Mouse (Mus musculus): ENCODE results near the gene Trmu. TPM values are rescaled to one million over a fixed set of nuclear protein-coding genes. Genes with fewer than 3 reads are reported as not detected.

Trmu gene
- total and polyA plus RNA-seq, 2 experiments = 10.1 to 17.0 TPM

DNA sequence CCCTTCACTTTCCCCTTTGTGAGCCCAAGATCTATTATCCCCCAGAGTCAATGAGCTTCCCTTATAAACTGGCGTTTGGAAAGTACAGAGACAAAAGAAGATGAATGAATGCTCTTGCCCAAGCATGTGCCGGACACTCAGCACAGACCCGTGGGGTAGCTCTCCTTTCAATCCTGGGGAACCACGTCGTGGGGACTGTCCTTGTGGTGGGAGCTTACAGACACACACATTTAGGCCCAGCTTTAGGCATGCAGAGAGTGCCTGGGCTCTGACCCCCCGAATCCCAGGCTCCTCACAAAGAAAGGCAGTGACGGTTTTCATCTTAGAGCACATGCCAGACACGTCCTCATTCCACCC is 40.8 kb downstream of the Trmu start:
- DNase-seq (ENCODE audit: extremely low read depth, low read depth, low spot score) = no peak
- H3K4me3 ChIP-seq (ENCODE audit: insufficient read depth, low read depth, low read length) = no peak overlapping the region
- WGBS = 90% methylated on average over 8 of the region's 8 CpGs
- H3K36me3 ChIP-seq (ENCODE audit: control insufficient read depth, insufficient read depth, low read length) = peaks cover 15% of the 10 kb centered on the region; the same call in 1 of the 2 replicates
- no peaks in the 10 kb centered on the region for H3K4me1 ChIP-seq (ENCODE audit: control insufficient read depth, insufficient read depth, low read length)
- H3K27ac ChIP-seq (replicated peaks; ENCODE audit: insufficient read depth, low read depth, low read length) = no peak overlapping the region
- TF ChIP-seq POLR2A (IDR thresholded peaks at IDR 0.05; ENCODE audit: extremely low read depth, insufficient read depth, low read length) (no peak), CTCF (IDR thresholded peaks at IDR 0.05; ENCODE audit: low read depth, low read length) (no peak)
- H3K27me3 ChIP-seq (ENCODE audit: control insufficient read depth, insufficient read depth, low read length) = no peaks in the 10 kb centered on the region
- H3K9ac ChIP-seq (ENCODE audit: low read depth, low read length) = no peak overlapping the region
- H3K79me2 ChIP-seq (ENCODE audit: control insufficient read depth, insufficient read depth, low read length) = no peaks in the 10 kb centered on the region

- DNase-seq (ENCODE audit: extremely low read depth, low read depth, low spot score) = no peak
- Histone ChIP-seq H3K79me2 (ENCODE audit: control insufficient read depth, insufficient read depth, low read length) (no peaks in the 10 kb centered on the region), H3K9ac (ENCODE audit: low read depth, low read length) (no peak overlapping the region), H3K4me1 (ENCODE audit: control insufficient read depth, insufficient read depth, low read length) (no peaks in the 10 kb centered on the region), H3K4me3 (ENCODE audit: insufficient read depth, low read depth, low read length) (no peak overlapping the region), H3K27ac (replicated peaks; ENCODE audit: insufficient read depth, low read depth, low read length) (no peak overlapping the region), H3K36me3 (ENCODE audit: control insufficient read depth, insufficient read depth, low read length) (peaks cover 15% of the 10 kb centered on the region; the same call in 1 of the 2 replicates), H3K27me3 (ENCODE audit: control insufficient read depth, insufficient read depth, low read length) (no peaks in the 10 kb centered on the region)
- 92% methylated on average over 11 of the region's 11 CpGs for WGBS
- TF ChIP-seq CTCF (IDR thresholded peaks at IDR 0.05; ENCODE audit: low read depth, low read length) (no peak), POLR2A (IDR thresholded peaks at IDR 0.05; ENCODE audit: extremely low read depth, insufficient read depth, low read length) (no peak)
Measured at GRCm38 (mm10) chr15:85921855-85922254, 42.7 kb downstream of the Trmu start.

DNA sequence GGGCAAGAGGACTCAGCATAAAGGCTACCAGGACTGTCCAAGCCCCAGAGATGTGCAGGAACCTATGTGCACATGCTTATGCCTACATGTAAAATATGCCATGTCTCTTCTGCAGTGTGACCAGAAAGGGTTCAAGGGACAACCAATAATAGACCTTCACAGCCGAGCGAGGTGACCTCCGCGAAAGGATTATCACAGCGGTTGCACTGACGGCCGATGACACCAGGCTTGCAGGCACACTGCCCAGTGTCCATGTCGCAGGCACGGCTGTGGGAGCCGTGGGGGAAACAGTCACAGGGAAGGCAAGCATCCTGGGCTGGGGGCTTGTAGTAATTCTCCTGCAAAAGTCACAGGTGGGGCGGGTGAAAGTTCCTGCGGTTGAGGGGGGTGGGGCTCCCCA is 49.0 kb downstream of the Trmu start:
- peaks cover 6% of the 10 kb centered on the region; the same call in 1 of the 2 replicates for H3K36me3 ChIP-seq (ENCODE audit: control insufficient read depth, insufficient read depth, low read length)
- no peaks in the 10 kb centered on the region for H3K4me1 ChIP-seq (ENCODE audit: control insufficient read depth, insufficient read depth, low read length)
- H3K79me2 ChIP-seq (ENCODE audit: control insufficient read depth, insufficient read depth, low read length) = no peaks in the 10 kb centered on the region
- H3K27me3 ChIP-seq (ENCODE audit: control insufficient read depth, insufficient read depth, low read length) = no peaks in the 10 kb centered on the region
- no peak overlapping the region for H3K4me3 ChIP-seq (ENCODE audit: insufficient read depth, low read depth, low read length)
- no peak for TF ChIP-seq POLR2A (IDR thresholded peaks at IDR 0.05; ENCODE audit: extremely low read depth, insufficient read depth, low read length)
- TF ChIP-seq CTCF (IDR thresholded peaks at IDR 0.05; ENCODE audit: low read depth, low read length) = no peak
- H3K9ac ChIP-seq (ENCODE audit: low read depth, low read length) = no peak overlapping the region
- 29% methylated on average over 12 of the region's 12 CpGs for WGBS
- DNase-seq (ENCODE audit: extremely low read depth, low read depth, low spot score) = peak; percentile 65
- H3K27ac ChIP-seq (replicated peaks; ENCODE audit: insufficient read depth, low read depth, low read length) = no peak overlapping the region

DNA sequence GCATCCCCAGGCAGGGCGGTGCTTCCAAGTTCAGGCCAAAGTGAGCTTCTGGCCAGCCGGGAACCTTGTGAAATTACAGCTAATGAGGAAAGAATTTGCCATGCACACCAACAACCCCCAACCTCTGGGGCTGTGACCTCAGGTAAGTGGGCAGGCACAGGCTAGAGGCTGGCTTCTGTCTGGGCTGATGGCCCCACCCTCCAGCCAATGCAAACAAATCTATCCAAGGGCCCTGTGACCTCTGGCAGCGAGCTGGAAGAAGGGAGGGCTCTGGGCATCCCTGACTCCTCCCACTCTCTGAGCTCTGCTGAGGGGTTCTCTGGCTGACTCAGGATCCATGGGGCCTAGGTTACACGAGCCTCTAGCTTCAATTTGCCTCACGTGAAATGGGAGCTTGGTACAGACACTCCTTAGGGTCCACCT is 56.5 kb downstream of the Trmu start:
- H3K9ac ChIP-seq (ENCODE audit: low read depth, low read length) = no peak overlapping the region
- TF ChIP-seq CTCF (IDR thresholded peaks at IDR 0.05; ENCODE audit: low read depth, low read length) = no peak
- no peak for TF ChIP-seq POLR2A (IDR thresholded peaks at IDR 0.05; ENCODE audit: extremely low read depth, insufficient read depth, low read length)
- H3K4me1 ChIP-seq (ENCODE audit: control insufficient read depth, insufficient read depth, low read length) = peaks cover 6% of the 10 kb centered on the region; the same call in 1 of the 2 replicates
- no peaks in the 10 kb centered on the region for H3K27me3 ChIP-seq (ENCODE audit: control insufficient read depth, insufficient read depth, low read length)
- peak; percentile 96 for DNase-seq (ENCODE audit: extremely low read depth, low read depth, low spot score)
- 9% methylated on average over 5 of the region's 5 CpGs for WGBS
- H3K36me3 ChIP-seq (ENCODE audit: control insufficient read depth, insufficient read depth, low read length) = peaks cover 2% of the 10 kb centered on the region; the same call in 1 of the 2 replicates
- H3K4me3 ChIP-seq (ENCODE audit: insufficient read depth, low read depth, low read length) = no peak overlapping the region
- no peaks in the 10 kb centered on the region for H3K79me2 ChIP-seq (ENCODE audit: control insufficient read depth, insufficient read depth, low read length)
- no peak overlapping the region for H3K27ac ChIP-seq (replicated peaks; ENCODE audit: insufficient read depth, low read depth, low read length)

Other genes with a start within 250 kb of the Trmu start
- gene Ppara, start 144.3 kb upstream of the Trmu start, total RNA-seq (2014; rRNA removed) = 184 and 206 TPM in 2 replicates
- 36.2 and 39.8 TPM in 2 replicates for gene Ppara, start 144.3 kb upstream of the Trmu start, polyA plus RNA-seq (2012; rRNA removed)
- gene Cdpf1, start 67.6 kb upstream of the Trmu start, total RNA-seq (2014; rRNA removed) = 10.1 and 11.6 TPM in 2 replicates
- 18.3 and 19.6 TPM in 2 replicates for gene Cdpf1, start 67.6 kb upstream of the Trmu start, polyA plus RNA-seq (2012; rRNA removed)
- under 0.01 and 0.09 TPM in 2 replicates for gene Pkdrej, start 57.6 kb upstream of the Trmu start, total RNA-seq (2014; rRNA removed)
- 0.01 TPM in 2 replicates for gene Pkdrej, start 57.6 kb upstream of the Trmu start, polyA plus RNA-seq (2012; rRNA removed)
- gene Ttc38, start 47.0 kb upstream of the Trmu start, total RNA-seq (2014; rRNA removed) = 52.4 and 59.5 TPM in 2 replicates
- gene Ttc38, start 47.0 kb upstream of the Trmu start, polyA plus RNA-seq (2012; rRNA removed) = 19.1 and 37.2 TPM in 2 replicates
- gene Gtse1, start 19.6 kb upstream of the Trmu start, total RNA-seq (2014; rRNA removed) = 0.28 and 0.67 TPM in 2 replicates
- gene Gtse1, start 19.6 kb upstream of the Trmu start, polyA plus RNA-seq (2012; rRNA removed) = 0.33 and 0.55 TPM in 2 replicates
- gene Celsr1, start 154.5 kb downstream of the Trmu start, total RNA-seq (2014; rRNA removed) = 2.4 and 3.7 TPM in 2 replicates
- gene Celsr1, start 154.5 kb downstream of the Trmu start, polyA plus RNA-seq (2012; rRNA removed) = 11.5 and 12.4 TPM in 2 replicates
- gene Gramd4, start 178.4 kb downstream of the Trmu start, total RNA-seq (2014; rRNA removed) = 2.4 and 3.8 TPM in 2 replicates
- gene Gramd4, start 178.4 kb downstream of the Trmu start, polyA plus RNA-seq (2012; rRNA removed) = 5.6 and 6.0 TPM in 2 replicates

Data from liver, adult 2 months (tissue).